Mouse (Mus musculus) layer of hippocampus, adult 11-12 months (tissue): ENCODE measurements at regions not wholly inside any gene's neighbourhood (a gene's known extent, or its start where the extent isn't known, plus 50 kb on each side); places are given as distances from the start of the nearest gene placed in this dataset.

Source experiments
- DNase-seq: peaks from one replicate; pipeline ENCODE4 v3.0.0; 2022; ENCODE audit warnings: low spot score

GRCm38 (mm10) chr9:47054595-47054994 is 56.1 kb downstream of the Gm4791 start:
- no peak for DNase-seq

GRCm38 (mm10) chr9:47055558-47055957 is 57.0 kb downstream of the Gm4791 start:
- DNase-seq = no peak

GRCm38 (mm10) chr9:47059339-47060005 is 60.9 kb downstream of the Gm4791 start:
- no peak for DNase-seq

- DNase-seq = no peak
Observed at GRCm38 (mm10) chr9:47060757-47061156, 62.2 kb downstream of the Gm4791 start.

- DNase-seq = no peak
Observed at GRCm38 (mm10) chr9:47062516-47062915, 64.0 kb downstream of the Gm4791 start.

- no peak for DNase-seq
Observed at GRCm38 (mm10) chr9:47063751-47064150, 65.2 kb downstream of the Gm4791 start.

GRCm38 (mm10) chr9:47064463-47065032 is 66.0 kb downstream of the Gm4791 start:
- DNase-seq = no peak

GRCm38 (mm10) chr9:47069436-47069835 is 70.9 kb downstream of the Gm4791 start:
- DNase-seq = no peak

- no peak for DNase-seq
Observed at GRCm38 (mm10) chr9:47070958-47071357, 72.4 kb downstream of the Gm4791 start.

GRCm38 (mm10) chr9:47076946-47077345 is 78.4 kb downstream of the Gm4791 start:
- DNase-seq = no peak

- DNase-seq = no peak
Observed at GRCm38 (mm10) chr9:47077416-47077815, 78.9 kb downstream of the Gm4791 start.

GRCm38 (mm10) chr9:47077945-47078344 is 79.4 kb downstream of the Gm4791 start:
- DNase-seq = no peak

GRCm38 (mm10) chr9:47081407-47081806 is 82.9 kb downstream of the Gm4791 start:
- DNase-seq = no peak

- DNase-seq = no peak
Observed at GRCm38 (mm10) chr9:47091796-47092195, 93.3 kb downstream of the Gm4791 start.

- peak; percentile 28 for DNase-seq
Observed at GRCm38 (mm10) chr9:47095656-47096055, 97.1 kb downstream of the Gm4791 start.

- no peak for DNase-seq
Observed at GRCm38 (mm10) chr9:47103316-47103715, 104.8 kb downstream of the Gm4791 start.

- DNase-seq = no peak
Observed at GRCm38 (mm10) chr9:47103966-47104365, 105.4 kb downstream of the Gm4791 start.

GRCm38 (mm10) chr9:47108096-47108495 is 109.6 kb downstream of the Gm4791 start:
- DNase-seq = peak; percentile 11

GRCm38 (mm10) chr9:47119253-47119652 is 120.7 kb downstream of the Gm4791 start:
- DNase-seq = no peak

- DNase-seq = no peak
Observed at GRCm38 (mm10) chr9:47123113-47123512, 124.6 kb downstream of the Gm4791 start.

- DNase-seq = peak; percentile 10
Observed at GRCm38 (mm10) chr9:47125517-47125916, 127.0 kb downstream of the Gm4791 start.

- no peak for DNase-seq
Observed at GRCm38 (mm10) chr9:47126236-47126635, 127.7 kb downstream of the Gm4791 start.

- DNase-seq = no peak
Observed at GRCm38 (mm10) chr9:47127756-47128424, 129.3 kb downstream of the Gm4791 start.
